Mouse (Mus musculus) stomach, postnatal 0 days (tissue): ENCODE results near the gene Tnnt1. TPM values are rescaled to one million over a fixed set of nuclear protein-coding genes. Genes with fewer than 3 reads are reported as not detected.

ENCODE experiments used
- ATAC-seq: fragments of 200-750 bp; cut with Nextera tagmentation; 2 replicates; pipeline ENCODE4 v1.8.0; 2017; ENCODE audit not compliant: low FRiP score, low TSS enrichment
- DNase-seq: peaks from one replicate; pipeline ENCODE4 v3.0.0-alpha.2; 2016; ENCODE audit warnings: low spot score
- H3K27ac ChIP-seq: fragments of 300-500 bp; sonication (generic); replicated peaks from 2 replicates; pipeline ENCODE4 v1.5.1; 2014; ENCODE audit warnings: mild to moderate bottlenecking, control low read depth
- H3K27me3 ChIP-seq: fragments of 300-500 bp; sonication (generic); 2 replicates; pipeline ENCODE4 v1.6.1; 2014; ENCODE audit warnings: low read length; ENCODE audit not compliant: control insufficient read depth, insufficient read depth
- H3K36me3 ChIP-seq: fragments of 300-500 bp; sonication (generic); 2 replicates; pipeline ENCODE4 v1.6.1; 2014; ENCODE audit warnings: low read length, mixed read lengths; ENCODE audit not compliant: control insufficient read depth, insufficient read depth
- H3K4me1 ChIP-seq: fragments of 300-500 bp; sonication (generic); replicated peaks from 2 replicates; pipeline ENCODE4 v1.6.1; 2014; ENCODE audit warnings: antibody characterized with exemption; ENCODE audit not compliant: control insufficient read depth, insufficient read depth
- H3K4me2 ChIP-seq: fragments of 300-500 bp; sonication (generic); replicated peaks from 2 replicates; pipeline ENCODE4 v1.6.1; 2014; ENCODE audit warnings: low read depth, mild to moderate bottlenecking, control low read depth, moderate library complexity
- H3K4me3 ChIP-seq: fragments of 300-500 bp; sonication (generic); 2 replicates; pipeline ENCODE4 v1.5.1; 2014; ENCODE audit warnings: low read depth, low read length, control low read depth
- H3K9ac ChIP-seq: fragments of 300-500 bp; sonication (generic); 2 replicates; pipeline ENCODE4 v1.6.1; 2014; ENCODE audit warnings: mild to moderate bottlenecking, low read length, control low read depth, mixed read lengths
- H3K9me3 ChIP-seq: fragments of 300-500 bp; sonication (generic); 2 replicates; pipeline ENCODE4 v1.6.1; 2016; ENCODE audit warnings: low read length; ENCODE audit not compliant: control insufficient read depth
- CTCF ChIP-seq: IDR thresholded peaks from 2 replicates; pipeline ENCODE4 v1.5.1; 2016; ENCODE audit warnings: antibody characterized with exemption, low read depth, mild to moderate bottlenecking, moderate library complexity
- EP300 ChIP-seq: optimal IDR thresholded peaks from 2 replicates; pipeline ENCODE3; 2016; ENCODE audit warnings: antibody characterized with exemption
- WGBS: fragments of 180-500 bp; shearing (Covaris S2); extraction: QIAGEN DNeasy Blood & Tissue Kit; methylation state at CpG from one replicate; pipeline ENCODE4 v1.1.7; 2014; 5-methylcytosine and 5-hydroxymethylcytosine counted together
- polyA plus RNA-seq: library from polyadenylated mRNA; unstranded; fragments of >200 nt; fragmentation: Nextera tagmentation; extraction: Ambion mirVana; gene quantifications from 2 replicates; pipeline ENCODE4 v1.2.1, GENCODE M21; 2015

Gene Tnnt1
- polyA plus RNA-seq, 1 experiment from 2014 or later: 15.5 TPM

- no peaks in the 10 kb centered on the region for H3K36me3 ChIP-seq
- ATAC-seq (no peak), DNase-seq (no peak)
- H3K27me3 ChIP-seq: no peaks in the 10 kb centered on the region
- no peaks in the 10 kb centered on the region for H3K9me3 ChIP-seq
- no peak overlapping the region for H3K9ac ChIP-seq
- H3K27ac ChIP-seq: no peak overlapping the region
- no peak overlapping the region for H3K4me3 ChIP-seq
- no peak overlapping the region for H3K4me2 ChIP-seq
- H3K4me1 ChIP-seq: no peaks in the 10 kb centered on the region
- TF ChIP-seq EP300 (no peak), CTCF (no peak)
- 40% methylated on average over 6 of the region's 6 CpGs for WGBS
These were observed 329 bp downstream of the Tnnt1 start for GRCm38 (mm10) chr7:4515853-4516252.

GRCm38 (mm10) chr7:4513829-4514712 is 2.1 kb downstream of the Tnnt1 start:
- Histone ChIP-seq H3K4me3 (no peak overlapping the region), H3K27ac (peak overlapping the region; percentile 59), H3K4me1 (no peaks in the 10 kb centered on the region), H3K9ac (0 out of 2 replicates have a peak overlapping the region, but pooled peaks have one; percentile 9), H3K36me3 (no peaks in the 10 kb centered on the region), H3K27me3 (no peaks in the 10 kb centered on the region), H3K9me3 (no peaks in the 10 kb centered on the region), H3K4me2 (no peak overlapping the region)
- no peak for DNase-seq
- no peak for ATAC-seq
- no peak for TF ChIP-seq EP300
- peak; percentile 18; the same call in 1 of the 2 replicates for TF ChIP-seq CTCF
- 42% methylated on average over 6 of the region's 6 CpGs for WGBS

GRCm38 (mm10) chr7:4513236-4513635 is 2.9 kb downstream of the Tnnt1 start:
- no peaks in the 10 kb centered on the region for H3K4me1 ChIP-seq
- no peaks in the 10 kb centered on the region for H3K9me3 ChIP-seq
- WGBS: 34% methylated on average over 13 of the region's 13 CpGs
- 0 out of 2 replicates have a peak, but pooled peaks have one; percentile 1 for ATAC-seq
- no peaks in the 10 kb centered on the region for H3K36me3 ChIP-seq
- H3K27ac ChIP-seq: no peak overlapping the region
- no peak overlapping the region for H3K4me3 ChIP-seq
- H3K27me3 ChIP-seq: no peaks in the 10 kb centered on the region
- no peak overlapping the region for H3K9ac ChIP-seq
- DNase-seq: peak; percentile 70
- TF ChIP-seq EP300 (no peak), CTCF (peak; percentile 93)
- no peak overlapping the region for H3K4me2 ChIP-seq

GRCm38 (mm10) chr7:4511489-4512224 is 4.5 kb downstream of the Tnnt1 start:
- DNase-seq: no peak
- H3K9me3 ChIP-seq: no peaks in the 10 kb centered on the region
- WGBS: 61% methylated on average over 8 of the region's 8 CpGs
- H3K9ac ChIP-seq: no peak overlapping the region
- H3K4me3 ChIP-seq: no peak overlapping the region
- no peaks in the 10 kb centered on the region for H3K27me3 ChIP-seq
- H3K4me1 ChIP-seq: no peaks in the 10 kb centered on the region
- no peak for ATAC-seq
- H3K36me3 ChIP-seq: no peaks in the 10 kb centered on the region
- no peak overlapping the region for H3K27ac ChIP-seq
- H3K4me2 ChIP-seq: no peak overlapping the region
- TF ChIP-seq EP300 (no peak), CTCF (no peak)

- 0 out of 2 replicates have a peak overlapping the region, but pooled peaks have one; percentile 17 for H3K4me2 ChIP-seq
- H3K4me1 ChIP-seq: no peaks in the 10 kb centered on the region
- no peak overlapping the region for H3K4me3 ChIP-seq
- no peak overlapping the region for H3K27ac ChIP-seq
- no peaks in the 10 kb centered on the region for H3K36me3 ChIP-seq
- ATAC-seq (peak; percentile 73), DNase-seq (peak; percentile 86)
- 17% methylated on average over 24 of the region's 24 CpGs for WGBS
- TF ChIP-seq CTCF (peak; percentile 89), EP300 (no peak)
- no peaks in the 10 kb centered on the region for H3K9me3 ChIP-seq
- H3K9ac ChIP-seq: no peak overlapping the region
- H3K27me3 ChIP-seq: no peaks in the 10 kb centered on the region
These were observed 6.1 kb downstream of the Tnnt1 start for GRCm38 (mm10) chr7:4509863-4510608.
